Mouse (Mus musculus) telencephalon, adult 2 months (tissue): ENCODE measurements around the gene Tm7sf2.

Experiments used
- DNase-seq: peaks from one replicate; pipeline ENCODE4 v3.0.0-alpha.2; 2011; ENCODE audit warnings: low read depth, low spot score

Gene Tm7sf2

GRCm38 (mm10) chr19:6067724-6068415 lies at the start of gene Tm7sf2:
Gene Tm7sf2 (minus strand): TSS chr19:6068373.
- peak; percentile 72 for DNase-seq

- DNase-seq = no peak
Observed at GRCm38 (mm10) chr19:6117346-6117985, 49.3 kb upstream of the Tm7sf2 start.

GRCm38 (mm10) chr19:6116113-6116850 lies 48.1 kb upstream of the Tm7sf2 start:
- no peak for DNase-seq

GRCm38 (mm10) chr19:6113116-6113515 lies 44.9 kb upstream of the Tm7sf2 start:
- no peak for DNase-seq

GRCm38 (mm10) chr19:6105586-6105985 lies 37.4 kb upstream of the Tm7sf2 start, which contains the start of gene Naaladl1:
Gene Naaladl1 (plus strand): TSS chr19:6105782.
- no peak for DNase-seq

- no peak for DNase-seq
Observed at GRCm38 (mm10) chr19:6104476-6104875, 36.3 kb upstream of the Tm7sf2 start.

- DNase-seq = no peak
Observed at GRCm38 (mm10) chr19:6102169-6102853, 34.1 kb upstream of the Tm7sf2 start.

GRCm38 (mm10) chr19:6101186-6101585 lies 33.0 kb upstream of the Tm7sf2 start:
- DNase-seq = no peak

GRCm38 (mm10) chr19:6097847-6098246 lies 29.7 kb upstream of the Tm7sf2 start:
- DNase-seq = no peak

- no peak for DNase-seq
Observed at GRCm38 (mm10) chr19:6094119-6094518, 25.9 kb upstream of the Tm7sf2 start, which contains the start of gene AC131692.1. Gene AC131692.1 (plus strand): TSS chr19:6094419.

- no peak for DNase-seq
Observed at GRCm38 (mm10) chr19:6088841-6089240, 20.7 kb upstream of the Tm7sf2 start.

- DNase-seq = no peak
Observed at GRCm38 (mm10) chr19:6085417-6085879, 17.3 kb upstream of the Tm7sf2 start.

- peak; percentile 98 for DNase-seq
Observed at GRCm38 (mm10) chr19:6084478-6085248, 16.5 kb upstream of the Tm7sf2 start, which contains the start of the genes Zfpl1 and Cdca5. Gene Zfpl1 (minus strand): TSS chr19:6084956. Gene Cdca5 (plus strand): TSS chr19:6084983.

GRCm38 (mm10) chr19:6082156-6082555 lies 14.0 kb upstream of the Tm7sf2 start, which contains the start of gene Gm28374:
Gene Gm28374 (minus strand): TSS chr19:6082256.
- DNase-seq = no peak

- DNase-seq = no peak
Observed at GRCm38 (mm10) chr19:6079983-6080480, 11.9 kb upstream of the Tm7sf2 start, which contains the start of gene Tmem262. Gene Tmem262 (plus strand): TSS chr19:6080033.

GRCm38 (mm10) chr19:6076564-6077393 lies 8.6 kb upstream of the Tm7sf2 start, which contains the start of gene Vps51:
Gene Vps51 (minus strand): TSS chr19:6077231.
- peak; percentile 97 for DNase-seq

GRCm38 (mm10) chr19:6073889-6074288 lies 5.7 kb upstream of the Tm7sf2 start:
- no peak for DNase-seq

GRCm38 (mm10) chr19:6071261-6071660 lies 3.1 kb upstream of the Tm7sf2 start:
- DNase-seq = no peak

- no peak for DNase-seq
Observed at GRCm38 (mm10) chr19:6070571-6071250, 2.5 kb upstream of the Tm7sf2 start.
